Mouse (Mus musculus) neural tube, embryonic 11.5 days (tissue): Measurements from ENCODE around the gene Nptxr. TPM values are rescaled to one million over a fixed set of nuclear protein-coding genes. Genes with fewer than 3 reads are reported as not detected.

Experiments
- ATAC-seq: fragments of 200-750 bp; cut with Nextera tagmentation; 2 replicates; pipeline ENCODE4 v1.8.0; 2017; ENCODE audit warnings: moderate number of reproducible peaks, mild to moderate bottlenecking, moderate TSS enrichment, moderate library complexity; ENCODE audit not compliant: insufficient read depth, low FRiP score, low TSS enrichment
- DNase-seq: peaks from one replicate; pipeline ENCODE4 v3.0.0-alpha.2; 2015; ENCODE audit warnings: low spot score
- H3K27ac ChIP-seq: fragments of 300-500 bp; sonication (generic); 2 replicates; pipeline ENCODE4 v1.5.1; 2014; ENCODE audit warnings: low read depth, mild to moderate bottlenecking, low read length
- H3K27me3 ChIP-seq: fragments of 300-500 bp; sonication (generic); 2 replicates; pipeline ENCODE4 v1.6.1; 2014; ENCODE audit warnings: mild to moderate bottlenecking, low read length, mixed read lengths; ENCODE audit not compliant: control insufficient read depth, insufficient read depth
- H3K36me3 ChIP-seq: fragments of 300-500 bp; sonication (generic); 2 replicates; pipeline ENCODE4 v1.6.1; 2014; ENCODE audit warnings: mild to moderate bottlenecking, low read length, moderate library complexity, mixed read lengths; ENCODE audit not compliant: control insufficient read depth, insufficient read depth
- H3K4me1 ChIP-seq: fragments of 300-500 bp; sonication (generic); 2 replicates; pipeline ENCODE4 v1.6.1; 2014; ENCODE audit warnings: low read length, mixed read lengths; ENCODE audit not compliant: control insufficient read depth, insufficient read depth
- H3K4me2 ChIP-seq: fragments of 300-500 bp; sonication (generic); 2 replicates; pipeline ENCODE4 v1.6.1; 2014; ENCODE audit warnings: low read depth, mild to moderate bottlenecking, moderate library complexity
- H3K4me3 ChIP-seq: fragments of 300-500 bp; sonication (generic); 2 replicates; pipeline ENCODE4 v1.5.1; 2014; ENCODE audit warnings: low read depth, low read length
- H3K9ac ChIP-seq: fragments of 300-500 bp; sonication (generic); 2 replicates; pipeline ENCODE4 v1.6.1; 2014; ENCODE audit warnings: mild to moderate bottlenecking, low read length
- H3K9me3 ChIP-seq: fragments of 300-500 bp; sonication (generic); 2 replicates; pipeline ENCODE4 v1.6.1; 2016; ENCODE audit warnings: low read length; ENCODE audit not compliant: control insufficient read depth
- WGBS: fragments of 180-500 bp; shearing (Covaris S2); extraction: QIAGEN DNeasy Blood & Tissue Kit; methylation state at CpG from one replicate; pipeline ENCODE4 v1.1.7; 2014; 5-methylcytosine and 5-hydroxymethylcytosine counted together
- polyA plus RNA-seq: library from polyadenylated mRNA; unstranded; fragments of >200 nt; fragmentation: Nextera tagmentation; extraction: Ambion mirVana; gene quantifications from 2 replicates; pipeline ENCODE4 v1.2.1, GENCODE M21; 2014

Nptxr gene
- polyA plus RNA-seq, 1 experiment from 2014 or later: 2.0 TPM

DNA sequence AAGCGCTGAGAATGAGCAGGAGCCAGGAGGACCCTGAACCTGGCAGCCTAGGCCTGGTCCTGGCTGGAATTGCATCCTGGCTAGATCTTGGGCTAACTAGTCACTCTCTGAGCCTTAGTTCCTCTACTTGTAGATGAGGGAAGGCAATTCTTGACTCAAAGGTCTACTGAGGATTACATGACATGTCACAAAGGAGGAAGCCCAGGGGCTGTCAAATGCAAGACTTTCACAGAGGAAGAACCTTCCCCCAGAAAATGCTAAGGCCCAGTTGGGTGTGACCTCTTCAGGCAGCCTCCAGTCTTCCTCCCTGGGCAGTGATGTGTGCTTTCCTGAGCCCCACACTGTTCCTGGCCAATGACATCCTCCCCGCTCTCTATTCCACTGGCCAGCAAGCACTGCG, 47.4 kb downstream of the Nptxr start:
- no peak overlapping the region for H3K4me3 ChIP-seq
- no peak overlapping the region for H3K4me2 ChIP-seq
- ATAC-seq (no peak), DNase-seq (no peak)
- no peaks in the 10 kb centered on the region for H3K4me1 ChIP-seq
- H3K27ac ChIP-seq: no peak overlapping the region
- no peak overlapping the region for H3K9ac ChIP-seq
- H3K27me3 ChIP-seq: no peaks in the 10 kb centered on the region
- WGBS: 87% methylated on average over 3 of the region's 3 CpGs
- no peaks in the 10 kb centered on the region for H3K36me3 ChIP-seq
- H3K9me3 ChIP-seq: no peaks in the 10 kb centered on the region

DNA sequence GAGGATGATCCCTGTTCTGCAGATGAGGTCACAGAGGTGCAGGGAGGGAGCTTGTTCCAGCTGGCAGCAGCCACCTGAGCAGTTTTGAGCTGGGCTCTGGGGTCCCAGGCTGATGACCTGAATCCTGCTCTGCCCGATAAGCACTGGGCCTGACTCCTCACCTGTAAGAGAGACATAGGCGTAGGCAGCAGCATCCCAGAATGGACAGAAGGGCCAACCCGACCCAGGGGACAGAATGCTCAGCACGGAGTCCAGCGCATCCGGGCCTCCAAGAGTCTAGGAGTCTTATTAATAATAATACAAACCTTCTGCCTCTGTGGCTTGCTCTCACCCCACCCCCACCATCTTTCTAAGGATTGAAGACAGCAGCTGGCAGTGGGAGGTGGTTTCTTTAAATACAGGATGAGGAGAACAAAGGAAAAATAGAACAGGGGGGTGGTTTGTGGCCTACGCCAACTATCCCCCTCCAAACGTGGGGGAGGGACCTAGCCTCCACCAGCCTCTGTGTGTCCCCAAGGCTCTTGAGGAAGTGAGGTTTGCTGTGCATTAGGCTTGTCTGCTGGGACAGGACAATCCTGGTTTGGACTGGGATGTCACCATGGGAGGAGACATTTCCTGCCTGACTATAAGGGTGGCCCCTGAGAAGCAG, 48.5 kb downstream of the Nptxr start:
- H3K9ac ChIP-seq: no peak overlapping the region
- 73% methylated on average over 8 of the region's 8 CpGs for WGBS
- no peak overlapping the region for H3K4me3 ChIP-seq
- no peaks in the 10 kb centered on the region for H3K36me3 ChIP-seq
- H3K9me3 ChIP-seq: no peaks in the 10 kb centered on the region
- DNase-seq (no peak), ATAC-seq (no peak)
- H3K27ac ChIP-seq: no peak overlapping the region
- H3K27me3 ChIP-seq: no peaks in the 10 kb centered on the region
- H3K4me1 ChIP-seq: no peaks in the 10 kb centered on the region
- no peak overlapping the region for H3K4me2 ChIP-seq

DNA sequence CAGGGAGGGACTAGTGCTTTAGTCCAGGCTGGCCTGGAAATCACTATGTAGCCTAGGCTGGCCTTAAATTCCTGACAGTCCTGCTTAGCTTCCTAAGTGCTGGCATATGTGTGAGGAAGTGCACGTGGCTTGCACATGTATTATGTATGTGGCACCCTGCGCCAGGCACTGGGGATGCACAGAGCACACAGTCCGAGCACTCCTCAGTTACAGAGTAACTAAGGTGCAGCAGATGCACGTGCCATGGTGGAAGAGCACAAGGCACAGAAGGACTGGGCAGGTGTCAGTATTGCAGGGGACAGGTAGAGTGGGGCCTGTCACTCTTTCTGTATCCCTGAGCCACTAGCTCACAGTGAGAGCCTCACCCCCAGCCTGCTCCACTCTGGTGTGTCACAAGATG, 49.4 kb downstream of the Nptxr start:
- no peak overlapping the region for H3K4me3 ChIP-seq
- H3K9ac ChIP-seq: no peak overlapping the region
- ATAC-seq: no peak
- no peak overlapping the region for H3K4me2 ChIP-seq
- H3K27me3 ChIP-seq: no peaks in the 10 kb centered on the region
- H3K27ac ChIP-seq: no peak overlapping the region
- no peaks in the 10 kb centered on the region for H3K36me3 ChIP-seq
- WGBS: 93% methylated on average over 4 of the region's 4 CpGs
- DNase-seq: no peak
- H3K4me1 ChIP-seq: no peaks in the 10 kb centered on the region
- H3K9me3 ChIP-seq: no peaks in the 10 kb centered on the region

- H3K27ac ChIP-seq: no peak overlapping the region
- H3K27me3 ChIP-seq: no peaks in the 10 kb centered on the region
- no peaks in the 10 kb centered on the region for H3K9me3 ChIP-seq
- H3K4me2 ChIP-seq: no peak overlapping the region
- no peaks in the 10 kb centered on the region for H3K4me1 ChIP-seq
- no peak overlapping the region for H3K9ac ChIP-seq
- H3K4me3 ChIP-seq: no peak overlapping the region
- no peak for ATAC-seq
- no peaks in the 10 kb centered on the region for H3K36me3 ChIP-seq
- no peak for DNase-seq
- 59% methylated on average over 4 of the region's 4 CpGs for WGBS
Observed at GRCm38 (mm10) chr15:79753873-79754272, 50.7 kb downstream of the Nptxr start.

DNA sequence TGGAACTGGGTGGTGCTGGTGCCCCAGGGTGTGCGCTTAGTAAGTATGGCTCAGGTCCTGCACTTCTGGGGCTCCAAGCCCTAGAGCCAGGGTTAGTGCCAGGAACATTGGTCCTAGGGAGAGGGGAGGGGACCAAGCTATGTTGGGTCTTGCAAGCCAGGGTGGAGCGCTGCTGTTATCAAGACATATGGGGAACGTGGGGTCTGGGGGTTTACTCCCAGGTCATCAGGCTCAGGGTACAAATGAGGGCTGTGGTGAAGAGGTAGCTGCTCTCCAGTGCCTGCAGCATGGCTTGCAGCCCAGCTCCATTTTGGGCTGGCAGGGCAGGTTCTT, 51.2 kb downstream of the Nptxr start:
- Histone ChIP-seq H3K9ac (no peak overlapping the region), H3K4me3 (no peak overlapping the region), H3K4me1 (no peaks in the 10 kb centered on the region), H3K4me2 (no peak overlapping the region), H3K27me3 (no peaks in the 10 kb centered on the region), H3K27ac (no peak overlapping the region), H3K36me3 (no peaks in the 10 kb centered on the region), H3K9me3 (no peaks in the 10 kb centered on the region)
- ATAC-seq: no peak
- WGBS: 95% methylated on average over 3 of the region's 3 CpGs
- DNase-seq: no peak

DNA sequence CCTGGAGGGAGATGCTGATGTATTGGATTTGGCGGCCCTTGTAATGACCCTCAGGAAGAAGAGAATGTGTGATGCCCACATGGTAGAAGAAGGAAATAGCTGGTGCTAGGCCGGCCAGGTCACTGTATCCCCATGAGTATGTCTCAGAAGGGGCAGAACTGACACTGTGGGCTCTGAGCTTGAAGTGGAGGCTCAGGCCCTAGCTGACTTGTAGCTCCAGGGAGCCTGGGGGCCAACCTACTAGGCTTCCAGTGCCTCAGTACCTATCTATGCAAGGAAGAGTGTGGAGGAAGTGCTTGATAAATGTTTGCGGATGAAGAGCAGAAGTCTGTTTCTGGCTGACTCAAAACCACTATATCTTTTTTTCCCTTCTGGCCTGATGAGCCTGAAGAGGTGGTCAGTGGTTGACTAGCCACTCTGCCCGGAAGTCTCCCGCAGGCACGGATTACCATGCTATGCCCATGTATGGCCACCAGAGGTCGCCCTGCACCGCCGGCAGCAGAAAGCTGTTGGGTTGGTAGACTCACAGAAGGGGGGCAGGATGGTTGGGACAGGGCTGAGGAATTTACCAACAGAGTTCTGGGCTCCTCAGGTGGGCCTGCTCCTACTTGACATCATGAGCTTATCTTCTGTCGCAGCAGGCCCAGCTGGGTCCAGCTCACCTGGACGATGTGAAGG, 51.7 kb downstream of the Nptxr start:
- Histone ChIP-seq H3K9me3 (no peaks in the 10 kb centered on the region), H3K4me3 (no peak overlapping the region), H3K4me2 (no peak overlapping the region), H3K36me3 (no peaks in the 10 kb centered on the region), H3K27ac (no peak overlapping the region), H3K4me1 (no peaks in the 10 kb centered on the region), H3K27me3 (no peaks in the 10 kb centered on the region), H3K9ac (no peak overlapping the region)
- ATAC-seq (no peak), DNase-seq (peak; percentile 79)
- WGBS: 25% methylated on average over 11 of the region's 11 CpGs

GRCm38 (mm10) chr15:79751772-79752171, 52.8 kb downstream of the Nptxr start:
- Histone ChIP-seq H3K27me3 (no peaks in the 10 kb centered on the region), H3K4me1 (no peaks in the 10 kb centered on the region), H3K9ac (no peak overlapping the region)

DNA sequence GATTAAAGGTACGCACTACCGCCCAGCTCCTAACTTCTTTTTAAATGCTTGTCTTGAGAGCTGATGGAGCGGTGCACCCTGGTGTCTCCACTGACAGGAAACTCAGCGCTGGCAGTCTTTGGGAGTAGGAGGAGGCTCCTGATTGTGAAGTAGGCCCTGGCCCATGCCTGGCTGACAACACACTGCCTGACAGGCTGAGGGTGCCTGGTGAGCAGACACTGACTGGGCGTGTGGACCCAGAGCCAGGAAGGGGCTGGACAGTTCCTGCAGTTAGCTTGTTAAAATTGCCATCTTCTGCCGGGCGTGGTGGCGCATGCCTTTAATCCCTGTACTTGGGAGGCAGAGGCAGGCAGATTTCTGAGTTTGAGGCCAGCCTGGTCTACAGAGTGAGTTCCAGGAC, 54.3 kb downstream of the Nptxr start:
- Histone ChIP-seq H3K4me2 (no peak overlapping the region), H3K9me3 (no peaks in the 10 kb centered on the region), H3K36me3 (no peaks in the 10 kb centered on the region), H3K27me3 (no peaks in the 10 kb centered on the region), H3K4me1 (no peaks in the 10 kb centered on the region), H3K27ac (no peak overlapping the region), H3K9ac (no peak overlapping the region), H3K4me3 (no peak overlapping the region)
- ATAC-seq: no peak
- WGBS: 89% methylated on average over 8 of the region's 8 CpGs
- DNase-seq: no peak

More at GRCm38 (mm10) chr15:79751772-79752171, 52.8 kb downstream of the Nptxr start:
- H3K27ac ChIP-seq: no peak overlapping the region
- DNase-seq (no peak), ATAC-seq (no peak)
- 82% methylated on average over 17 of the region's 17 CpGs for WGBS
- no peaks in the 10 kb centered on the region for H3K36me3 ChIP-seq
- H3K4me2 ChIP-seq: no peak overlapping the region
- H3K9me3 ChIP-seq: no peaks in the 10 kb centered on the region
- no peak overlapping the region for H3K4me3 ChIP-seq

- no peak overlapping the region for H3K4me3 ChIP-seq
- no peak for ATAC-seq
- H3K4me2 ChIP-seq: no peak overlapping the region
- no peaks in the 10 kb centered on the region for H3K4me1 ChIP-seq
- no peak overlapping the region for H3K27ac ChIP-seq
- no peaks in the 10 kb centered on the region for H3K36me3 ChIP-seq
- WGBS: 94% methylated on average over 7 of the region's 7 CpGs
- no peak overlapping the region for H3K9ac ChIP-seq
- H3K27me3 ChIP-seq: no peaks in the 10 kb centered on the region
- no peak for DNase-seq
- no peaks in the 10 kb centered on the region for H3K9me3 ChIP-seq
Observed at GRCm38 (mm10) chr15:79749162-79749561, 55.4 kb downstream of the Nptxr start.
